Mouse (Mus musculus) lung, postnatal 0 days (tissue): ENCODE data around the gene Chn2. TPM values are rescaled to one million over a fixed set of nuclear protein-coding genes. Genes with fewer than 3 reads are reported as not detected.

Experiments used
- ATAC-seq: fragments of 200-750 bp; cut with Nextera tagmentation; 2 replicates; pipeline ENCODE4 v1.8.0; 2017; ENCODE audit warnings: moderate library complexity
- DNase-seq: peaks from one replicate; pipeline ENCODE4 v3.0.0-alpha.2; 2016; ENCODE audit warnings: low spot score
- H3K27ac ChIP-seq: fragments of 300-500 bp; sonication (generic); 2 replicates; pipeline ENCODE4 v1.5.1; 2014; ENCODE audit warnings: antibody characterized with exemption, mild to moderate bottlenecking, low read length, mixed read lengths
- H3K27me3 ChIP-seq: fragments of 300-500 bp; sonication (generic); replicated peaks from 2 replicates; pipeline ENCODE4 v1.6.1; 2014; ENCODE audit warnings: low read length, mixed read lengths; ENCODE audit not compliant: insufficient read depth
- H3K36me3 ChIP-seq: fragments of 300-500 bp; sonication (generic); 2 replicates; pipeline ENCODE4 v1.6.1; 2014; ENCODE audit warnings: low read length, mixed read lengths; ENCODE audit not compliant: insufficient read depth
- H3K4me1 ChIP-seq: fragments of 300-500 bp; sonication (generic); 2 replicates; pipeline ENCODE4 v1.6.1; 2014; ENCODE audit warnings: antibody characterized with exemption, low read depth, low read length, mixed read lengths; ENCODE audit not compliant: insufficient read depth
- H3K4me2 ChIP-seq: fragments of 300-500 bp; sonication (generic); replicated peaks from 2 replicates; pipeline ENCODE4 v1.6.1; 2014; ENCODE audit warnings: low read depth, mild to moderate bottlenecking, low read length, moderate library complexity, mixed read lengths
- H3K4me3 ChIP-seq: fragments of 300-500 bp; sonication (generic); 2 replicates; pipeline ENCODE4 v1.5.1; 2014; ENCODE audit warnings: low read depth, low read length
- H3K9ac ChIP-seq: fragments of 300-500 bp; sonication (generic); replicated peaks from 2 replicates; pipeline ENCODE4 v1.6.1; 2014; ENCODE audit warnings: low read depth, mild to moderate bottlenecking
- H3K9me3 ChIP-seq: fragments of 300-500 bp; sonication (generic); 2 replicates; pipeline ENCODE4 v1.6.1; 2016; ENCODE audit warnings: low read length, mixed read lengths
- CTCF ChIP-seq: IDR thresholded peaks from 2 replicates; pipeline ENCODE4 v1.5.1; 2016; ENCODE audit warnings: antibody characterized with exemption, mild to moderate bottlenecking
- EP300 ChIP-seq: IDR thresholded peaks from 2 replicates; pipeline ENCODE4 v1.6.1; 2016; ENCODE audit warnings: antibody characterized with exemption, mild to moderate bottlenecking, control low read depth
- WGBS: fragments of 180-500 bp; shearing (Covaris S2); extraction: QIAGEN DNeasy Blood & Tissue Kit; methylation state at CpG from one replicate; pipeline ENCODE4 v1.1.7; 2014; 5-methylcytosine and 5-hydroxymethylcytosine counted together
- polyA plus RNA-seq: library from polyadenylated mRNA; unstranded; fragments of >200 nt; fragmentation: Nextera tagmentation; extraction: Ambion mirVana; gene quantifications from 2 replicates; pipeline ENCODE4 v1.2.1, GENCODE M21; 2015

The Chn2 gene
- polyA plus RNA-seq, 1 experiment from 2014 or later, result 6.8 TPM

GRCm38 (mm10) chr6:54163702-54164101 is 124.3 kb downstream of the Chn2 start:
- H3K36me3 ChIP-seq, result no peaks in the 10 kb centered on the region
- ATAC-seq, result no peak
- H3K4me2 ChIP-seq, result no peak overlapping the region
- no peak overlapping the region for H3K4me3 ChIP-seq
- H3K9me3 ChIP-seq, result no peaks in the 10 kb centered on the region
- 0 out of 2 replicates have a peak, but pooled peaks cover 3% of the 10 kb centered on the region for H3K27me3 ChIP-seq
- H3K9ac ChIP-seq, result no peak overlapping the region
- H3K27ac ChIP-seq, result no peak overlapping the region
- H3K4me1 ChIP-seq, result peaks cover 5% of the 10 kb centered on the region; the same call in 1 of the 2 replicates
- TF ChIP-seq CTCF, result no peak
- DNase-seq, result no peak

GRCm38 (mm10) chr6:54164777-54165176 is 125.4 kb downstream of the Chn2 start:
- DNase-seq (peak; percentile 42), ATAC-seq (peak; percentile 59)
- Histone ChIP-seq H3K36me3 (no peaks in the 10 kb centered on the region), H3K27ac (no peak overlapping the region), H3K27me3 (0 out of 2 replicates have a peak, but pooled peaks cover 3% of the 10 kb centered on the region), H3K9ac (no peak overlapping the region), H3K4me2 (no peak overlapping the region), H3K4me3 (no peak overlapping the region), H3K9me3 (no peaks in the 10 kb centered on the region), H3K4me1 (peaks cover 5% of the 10 kb centered on the region; the same call in 1 of the 2 replicates)
- TF ChIP-seq EP300 (no peak), CTCF (peak; percentile 79)
- WGBS, result 60% methylated on average over 4 of the region's 4 CpGs

GRCm38 (mm10) chr6:54165246-54165645 is 125.9 kb downstream of the Chn2 start:
- no peak overlapping the region for H3K9ac ChIP-seq
- H3K4me3 ChIP-seq, result no peak overlapping the region
- H3K27ac ChIP-seq, result no peak overlapping the region
- H3K4me2 ChIP-seq, result no peak overlapping the region
- TF ChIP-seq CTCF (no peak), EP300 (no peak)
- DNase-seq (no peak), ATAC-seq (no peak)
- WGBS, result 84% methylated on average over 7 of the region's 7 CpGs
- H3K4me1 ChIP-seq, result peaks cover 5% of the 10 kb centered on the region; the same call in 1 of the 2 replicates
- no peaks in the 10 kb centered on the region for H3K36me3 ChIP-seq
- no peaks in the 10 kb centered on the region for H3K9me3 ChIP-seq
- 0 out of 2 replicates have a peak, but pooled peaks cover 3% of the 10 kb centered on the region for H3K27me3 ChIP-seq

GRCm38 (mm10) chr6:54165863-54166262 is 126.5 kb downstream of the Chn2 start:
- no peak overlapping the region for H3K4me3 ChIP-seq
- peaks cover 5% of the 10 kb centered on the region; the same call in 1 of the 2 replicates for H3K4me1 ChIP-seq
- no peaks in the 10 kb centered on the region for H3K36me3 ChIP-seq
- no peaks in the 10 kb centered on the region for H3K9me3 ChIP-seq
- 93% methylated on average over 4 of the region's 4 CpGs for WGBS
- no peak for TF ChIP-seq CTCF
- TF ChIP-seq EP300, result no peak
- ATAC-seq (no peak), DNase-seq (no peak)
- no peak overlapping the region for H3K4me2 ChIP-seq
- 0 out of 2 replicates have a peak, but pooled peaks cover 3% of the 10 kb centered on the region for H3K27me3 ChIP-seq
- H3K27ac ChIP-seq, result no peak overlapping the region
- no peak overlapping the region for H3K9ac ChIP-seq

GRCm38 (mm10) chr6:54166991-54167546 is 127.7 kb downstream of the Chn2 start:
- H3K9me3 ChIP-seq, result no peaks in the 10 kb centered on the region
- DNase-seq, result no peak
- no peak overlapping the region for H3K4me3 ChIP-seq
- H3K4me2 ChIP-seq, result no peak overlapping the region
- WGBS, result 68% methylated on average over 7 of the region's 7 CpGs
- TF ChIP-seq EP300 (no peak), CTCF (no peak)
- 0 out of 2 replicates have a peak, but pooled peaks cover 3% of the 10 kb centered on the region for H3K27me3 ChIP-seq
- H3K4me1 ChIP-seq, result peaks cover 5% of the 10 kb centered on the region; the same call in 1 of the 2 replicates
- H3K36me3 ChIP-seq, result no peaks in the 10 kb centered on the region
- H3K27ac ChIP-seq, result no peak overlapping the region
- H3K9ac ChIP-seq, result no peak overlapping the region
- ATAC-seq, result no peak

- TF ChIP-seq CTCF (no peak), EP300 (no peak)
- no peak overlapping the region for H3K9ac ChIP-seq
- 79% methylated on average over 11 of the region's 11 CpGs for WGBS
- no peaks in the 10 kb centered on the region for H3K27me3 ChIP-seq
- ATAC-seq (no peak), DNase-seq (no peak)
- no peaks in the 10 kb centered on the region for H3K9me3 ChIP-seq
- H3K36me3 ChIP-seq, result no peaks in the 10 kb centered on the region
- no peak overlapping the region for H3K4me2 ChIP-seq
- no peaks in the 10 kb centered on the region for H3K4me1 ChIP-seq
- no peak overlapping the region for H3K4me3 ChIP-seq
- no peak overlapping the region for H3K27ac ChIP-seq
These were observed 131.0 kb downstream of the Chn2 start for GRCm38 (mm10) chr6:54170286-54170894.
